Mouse (Mus musculus) gonadal fat pad, adult 2 months (tissue): ENCODE data around the gene Fanci. TPM values are rescaled to one million over a fixed set of nuclear protein-coding genes. Genes with fewer than 3 reads are reported as not detected.
A peak's percentile ranks its signal among the peaks of the same experiment; 100 is the strongest.

ENCODE experiments used
- DNase-seq: peaks from one replicate; pipeline ENCODE4 v3.0.0-alpha.2; 2012; ENCODE audit warnings: low read depth
- polyA plus RNA-seq: library from polyadenylated mRNA; depleted of rRNA; stranded (reverse); fragments of >200 nt; gene quantifications from 2 replicates; pipeline ENCODE4 v1.2.3, GENCODE M21; 2012; rRNA removed

The Fanci gene
- 0.28 and 0.34 TPM in 2 replicates for polyA plus RNA-seq

DNA sequence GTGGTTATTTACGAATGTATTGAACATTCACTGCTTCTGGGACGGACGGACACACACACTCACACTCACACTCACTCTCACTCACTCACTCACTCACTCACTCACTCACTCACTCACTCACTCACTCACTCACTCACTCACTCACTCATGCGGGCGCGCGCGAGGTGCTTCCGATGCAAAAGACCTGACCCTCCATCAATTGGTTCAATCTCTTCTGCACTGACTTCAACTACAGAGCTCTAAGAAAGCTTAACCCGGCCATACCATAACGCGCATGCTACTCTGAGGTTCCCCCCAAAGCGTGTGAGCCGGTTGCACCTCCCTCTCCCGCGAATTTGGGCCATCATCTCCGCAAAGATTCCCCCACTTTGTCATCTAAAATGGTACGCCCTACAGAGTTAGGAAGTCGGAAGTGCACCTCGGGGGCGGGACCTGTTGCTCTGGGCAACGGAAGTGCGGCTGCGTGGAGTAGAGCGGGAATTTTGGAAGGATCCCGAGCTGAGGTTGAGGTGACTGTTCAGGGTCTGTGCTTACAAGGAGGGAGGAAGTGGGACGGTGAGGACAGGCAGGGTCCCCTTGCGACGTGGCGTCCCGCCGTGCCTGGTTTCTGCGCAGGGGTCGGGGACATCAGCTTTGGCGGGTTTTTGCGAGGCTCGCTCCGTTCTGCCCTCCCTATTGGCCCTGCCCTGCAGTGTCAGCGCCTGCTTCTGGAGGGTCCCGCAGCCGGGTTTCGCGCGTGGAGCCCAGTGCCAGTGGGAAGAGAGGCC, at the start of gene Fanci:
Fanci (plus strand) TSS at position 47 of the 767 bp plus-strand sequence.
- peak; percentile 27 for DNase-seq

DNA sequence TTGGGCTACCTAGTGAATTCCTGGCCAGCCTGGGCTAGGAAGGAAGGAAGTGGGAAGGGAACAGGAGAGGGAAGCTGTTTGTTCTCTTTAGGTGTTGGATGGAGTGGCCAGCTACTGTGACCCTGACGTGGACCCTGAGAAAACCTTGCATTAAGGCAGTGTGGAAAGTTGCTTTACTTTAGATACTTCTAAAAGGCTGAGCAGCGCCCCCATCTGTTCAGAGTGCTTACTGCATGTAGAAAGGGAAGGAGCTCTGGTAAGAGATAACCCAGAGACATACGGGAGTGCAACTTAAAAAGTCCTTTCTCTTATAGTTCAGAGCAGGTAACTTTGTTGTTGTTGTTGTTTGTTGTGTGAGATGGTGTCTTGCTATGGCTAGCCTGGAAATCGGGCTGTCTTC, 45.8 kb upstream of the Fanci start:
- no peak for DNase-seq

DNA sequence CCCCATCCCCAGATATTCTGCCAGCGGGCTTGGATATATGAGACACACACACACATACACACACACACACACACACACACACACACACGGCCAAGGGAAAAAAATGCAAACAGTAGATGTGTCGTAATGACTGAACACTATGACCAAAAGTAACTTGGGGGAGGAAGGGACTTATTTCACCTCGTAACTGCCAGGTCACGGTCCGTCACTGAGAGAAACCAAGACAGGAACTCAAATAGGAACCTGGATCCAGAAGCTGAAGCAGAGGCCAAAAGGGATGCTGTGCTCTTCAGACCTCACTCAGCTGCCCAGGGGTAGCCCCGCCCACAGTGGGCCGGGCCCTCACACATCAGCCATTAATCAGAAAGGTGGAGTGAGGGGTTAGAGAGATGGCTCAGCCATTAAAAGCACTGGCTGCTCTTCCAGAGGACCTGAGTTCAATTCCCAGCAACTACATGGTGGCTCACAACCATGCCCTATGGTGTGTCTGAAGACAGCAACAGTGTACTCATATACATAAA, 45.1 kb upstream of the Fanci start:
- DNase-seq = no peak

DNA sequence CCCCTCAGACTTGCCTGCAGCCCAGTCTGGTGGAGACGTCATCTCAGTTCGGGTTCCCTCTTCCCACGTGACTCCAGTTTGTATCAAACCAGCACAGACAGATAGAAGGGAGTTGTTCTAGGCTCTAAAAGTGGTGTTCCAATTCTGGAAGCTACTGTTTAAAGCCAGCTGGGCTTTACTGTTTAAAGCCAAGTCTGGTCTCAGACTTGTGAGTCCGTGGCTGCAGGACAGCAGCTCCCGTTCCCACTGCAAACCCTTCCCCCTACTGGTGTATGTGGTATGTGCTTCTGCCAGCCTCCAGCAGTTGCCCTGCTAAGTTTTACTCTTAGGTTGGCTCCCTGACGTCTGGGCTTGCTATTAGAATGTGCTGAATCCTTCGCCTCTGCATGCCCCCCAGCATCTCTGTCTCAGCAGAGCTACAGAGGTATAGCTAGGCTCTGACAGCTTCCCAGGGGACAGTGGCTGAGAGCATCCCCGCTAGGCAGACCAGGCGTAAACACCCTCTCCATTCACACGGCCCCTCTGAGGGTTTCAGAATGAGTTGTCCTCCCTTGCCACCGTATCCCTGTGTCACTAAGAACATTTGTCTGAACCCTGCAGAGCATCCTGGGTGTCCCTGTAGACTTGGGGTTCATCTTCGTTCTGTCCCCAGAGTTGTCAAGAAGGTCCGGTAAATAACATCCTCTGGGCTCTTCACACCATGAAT, 44.5 kb upstream of the Fanci start:
- no peak for DNase-seq

DNA sequence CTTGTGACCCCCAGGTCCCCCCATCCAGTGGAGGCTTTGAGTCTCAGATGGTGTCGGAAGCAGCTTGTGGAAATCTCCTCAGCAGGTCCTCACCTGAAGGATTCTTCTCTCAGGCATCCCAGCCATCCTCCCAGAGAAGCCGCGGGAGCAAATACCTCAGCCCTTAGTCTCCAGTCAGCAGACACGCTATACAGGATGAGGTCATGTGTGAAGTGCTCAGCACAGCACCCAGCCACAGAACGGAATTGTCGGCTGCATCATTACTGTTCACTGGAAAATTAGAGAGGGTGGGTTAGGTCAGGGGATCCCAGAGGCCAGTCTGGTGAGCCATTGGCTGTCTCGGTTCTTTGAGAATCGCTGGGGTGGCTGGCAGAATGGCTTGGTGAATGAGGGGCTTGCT, 42.9 kb upstream of the Fanci start:
- no peak for DNase-seq

DNA sequence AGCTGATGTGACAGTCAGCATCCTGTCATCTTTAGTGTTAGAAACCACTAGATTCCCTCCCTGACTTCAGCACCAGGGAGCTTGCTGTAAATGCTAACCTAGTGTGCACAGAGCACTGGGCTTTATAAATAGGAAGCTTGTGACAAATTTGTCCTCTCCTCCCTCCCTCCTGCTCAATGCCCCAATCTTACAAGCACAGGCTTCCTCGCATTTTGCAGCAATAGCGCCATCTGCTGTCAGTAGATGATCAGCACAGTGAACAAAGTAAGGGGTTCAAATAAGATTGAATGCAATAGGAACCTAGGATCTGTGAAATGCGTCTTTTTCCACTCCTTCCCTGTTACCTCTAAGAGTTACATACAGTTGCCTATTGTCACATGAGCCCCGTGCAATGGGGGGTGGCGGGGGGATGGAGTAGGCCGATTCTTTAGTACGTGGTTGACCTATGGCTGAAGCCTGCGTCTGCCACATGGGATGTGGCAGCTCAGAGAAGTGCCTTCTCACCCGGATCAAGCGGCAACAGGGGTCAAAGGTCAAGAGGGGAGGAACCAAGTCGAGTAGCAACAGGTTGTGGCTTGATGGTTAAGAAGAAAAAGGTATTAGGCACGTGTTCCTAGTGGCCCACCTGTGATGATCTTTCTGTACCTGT, 41.9 kb upstream of the Fanci start:
- no peak for DNase-seq

DNA sequence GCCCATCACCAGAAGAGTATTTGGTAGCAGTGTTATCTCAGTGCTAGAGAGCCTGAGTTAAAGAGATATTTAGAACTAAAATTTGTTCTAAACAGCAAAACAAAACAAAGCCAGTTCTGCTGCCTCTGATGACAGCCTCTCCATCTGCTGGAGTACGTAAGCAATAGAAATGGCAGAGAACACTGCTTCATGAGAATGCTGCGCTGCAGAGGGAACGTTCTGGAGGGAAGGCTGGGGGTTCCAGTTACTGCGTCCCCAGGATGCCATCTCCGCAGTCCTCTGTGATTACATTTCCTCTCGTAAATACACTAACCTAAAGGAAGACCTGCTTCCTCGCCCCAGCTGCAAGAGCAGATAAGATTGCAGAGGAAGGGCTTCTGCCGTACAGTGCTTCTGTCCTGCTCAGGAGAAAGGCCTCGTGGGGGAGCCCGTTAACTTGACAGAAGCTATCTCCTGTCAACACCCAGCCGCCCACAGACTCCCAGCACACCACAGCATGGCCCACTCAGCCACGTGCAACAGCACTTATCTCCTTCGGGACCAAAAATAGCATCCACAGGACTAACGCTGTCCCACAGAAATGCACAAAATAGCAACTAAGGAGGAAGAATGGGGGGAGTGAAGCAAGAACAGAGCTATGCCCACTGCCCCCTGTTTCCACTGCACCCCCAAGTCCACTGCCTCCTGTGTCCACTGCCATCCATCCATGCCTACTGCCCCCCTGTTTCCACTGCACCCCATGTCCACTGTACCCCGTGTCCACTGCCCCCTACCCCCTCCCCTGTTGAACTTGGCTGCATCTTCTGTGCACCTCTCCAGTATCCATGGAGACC, 33.2 kb upstream of the Fanci start:
- DNase-seq = no peak

DNA sequence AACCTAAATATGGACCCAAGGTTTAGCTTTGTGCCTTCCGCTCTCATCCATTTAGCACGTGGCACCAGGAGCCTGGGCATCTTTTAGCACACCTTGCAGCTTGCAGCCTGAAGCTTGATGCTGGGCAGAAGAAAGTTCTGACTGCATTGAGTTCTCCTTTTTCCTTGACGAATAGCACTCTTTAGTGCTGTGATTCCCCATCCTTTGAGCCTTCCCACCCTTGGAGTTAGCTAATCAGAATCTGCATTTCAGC, 32.6 kb upstream of the Fanci start:
- no peak for DNase-seq

DNA sequence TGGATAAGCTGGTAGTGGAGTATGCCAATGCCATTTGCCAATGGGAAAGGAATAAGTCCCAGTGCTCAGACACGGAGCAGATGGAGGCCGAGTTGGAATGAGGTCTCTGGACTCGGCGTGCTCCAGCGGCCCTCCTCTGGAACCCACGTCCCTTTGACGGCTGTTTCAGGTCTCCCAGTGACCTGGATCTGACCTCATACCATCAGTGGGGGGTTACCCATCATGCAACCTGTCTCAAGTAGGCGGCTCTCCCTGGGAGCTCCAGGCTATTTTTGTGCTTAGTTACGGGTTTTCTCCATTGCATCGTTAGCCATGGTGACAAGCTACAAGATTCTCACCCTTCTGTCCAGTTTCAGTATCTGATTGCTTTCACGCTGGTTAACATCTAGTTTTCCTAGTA, 31.7 kb upstream of the Fanci start:
- DNase-seq = no peak

DNA sequence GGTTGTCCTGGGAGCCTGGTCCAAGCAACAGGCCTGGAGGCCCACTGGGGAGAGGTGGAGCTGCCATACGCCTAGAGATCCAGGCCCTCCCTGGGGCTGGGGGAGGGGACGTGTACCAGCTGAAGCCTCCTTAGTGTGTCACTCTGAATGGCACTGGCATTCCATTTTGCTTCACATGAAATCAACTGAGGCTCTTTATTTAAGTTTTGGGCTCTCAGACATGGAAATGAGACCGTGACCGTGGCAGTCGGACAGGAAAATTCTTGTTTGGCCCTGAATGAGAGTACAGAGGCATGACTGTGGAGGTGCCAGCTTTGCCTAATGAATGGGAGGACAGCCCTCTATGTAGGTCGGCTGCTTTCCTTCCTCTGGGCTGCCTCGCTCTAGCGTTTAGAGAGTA, 29.5 kb upstream of the Fanci start:
- DNase-seq = no peak

DNA sequence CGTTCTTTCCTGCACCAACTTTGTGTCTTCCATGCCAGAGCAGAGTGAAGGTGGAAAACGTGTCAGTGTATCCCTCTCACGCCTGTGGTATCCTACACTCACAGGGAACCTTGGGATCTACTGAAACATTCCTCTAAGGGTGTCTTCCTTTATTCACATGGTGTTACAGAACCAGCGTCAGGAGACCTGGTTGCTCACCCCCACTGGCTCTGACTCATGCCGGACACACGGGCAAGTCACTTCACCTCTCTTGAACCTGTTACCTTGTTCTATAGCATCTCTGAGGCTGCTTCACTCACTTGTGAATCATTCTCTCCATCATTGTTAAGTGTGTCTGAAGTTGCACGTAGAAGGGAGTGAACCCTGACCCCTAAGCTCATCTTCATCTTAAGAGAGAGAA, 28.9 kb upstream of the Fanci start:
- no peak for DNase-seq

DNA sequence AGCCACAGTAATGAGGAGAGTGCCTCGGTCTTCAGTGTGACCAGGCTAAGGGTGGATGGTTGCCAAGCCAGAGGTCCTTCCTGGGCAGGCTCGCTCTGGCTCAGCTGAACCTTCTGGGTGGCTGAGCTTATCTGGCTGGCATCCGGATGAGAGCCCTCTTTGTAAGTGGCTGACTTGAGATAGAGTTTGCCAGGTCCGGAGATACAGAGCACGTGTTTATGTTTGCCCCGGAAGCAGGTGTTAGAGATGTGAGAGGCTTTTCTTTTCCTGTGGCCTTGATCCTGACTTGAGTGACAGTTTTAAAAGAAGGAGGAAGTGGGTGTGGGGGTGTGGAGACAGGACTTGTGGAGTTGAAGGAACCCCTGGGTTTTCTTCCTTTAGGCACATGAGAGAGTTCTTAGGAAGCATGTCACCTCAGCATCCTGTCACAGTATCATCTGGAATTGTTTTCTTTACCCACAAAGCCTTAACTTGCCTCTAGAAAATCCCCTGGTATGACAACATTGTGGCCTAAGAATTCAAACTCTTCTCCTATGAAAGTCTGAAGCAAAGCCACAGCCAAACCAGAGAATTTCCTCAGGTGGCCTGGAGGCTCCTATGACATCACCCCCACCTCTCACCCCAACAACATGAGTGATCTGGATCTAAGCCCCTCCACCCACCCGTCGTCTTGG, 28.2 kb upstream of the Fanci start:
- no peak for DNase-seq

DNA sequence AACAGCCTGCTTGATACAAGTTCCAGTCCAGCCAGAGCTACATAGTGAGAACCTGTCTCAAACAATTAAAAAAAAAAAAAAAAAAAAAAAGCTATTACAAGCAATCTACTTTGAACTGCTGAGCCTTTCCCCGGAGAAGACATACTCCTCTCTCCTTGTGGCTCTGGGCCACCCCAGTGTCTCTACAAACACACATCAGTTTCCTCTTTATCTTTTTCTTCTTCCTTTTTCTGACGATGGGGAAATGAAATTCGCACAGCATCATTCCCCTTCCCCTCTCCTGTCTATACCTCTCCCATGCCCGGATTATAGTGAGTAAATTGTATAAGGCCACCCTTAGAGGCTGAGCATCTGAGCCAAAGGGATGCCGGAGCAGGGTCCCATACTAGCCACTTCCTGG, 23.1 kb upstream of the Fanci start:
- DNase-seq = no peak

DNA sequence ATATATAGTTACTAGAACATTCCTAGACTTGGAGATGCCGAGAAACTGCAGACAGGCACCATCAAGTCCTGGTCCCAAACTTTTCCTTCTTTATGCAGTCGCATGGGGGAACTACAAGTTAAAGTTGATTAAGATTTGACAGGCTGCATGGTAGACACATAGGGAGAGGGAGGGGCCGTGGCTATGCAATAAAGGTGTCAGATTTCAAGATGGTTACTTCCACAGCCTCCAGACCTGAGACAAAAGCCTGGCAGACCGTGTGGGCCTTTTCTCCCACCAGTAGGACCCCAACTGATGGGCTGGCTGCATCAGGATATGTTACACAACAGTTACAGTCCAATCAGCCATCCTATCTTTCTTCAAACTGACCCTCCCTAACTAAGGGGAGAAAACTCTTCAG, 22.3 kb upstream of the Fanci start:
- DNase-seq = no peak

DNA sequence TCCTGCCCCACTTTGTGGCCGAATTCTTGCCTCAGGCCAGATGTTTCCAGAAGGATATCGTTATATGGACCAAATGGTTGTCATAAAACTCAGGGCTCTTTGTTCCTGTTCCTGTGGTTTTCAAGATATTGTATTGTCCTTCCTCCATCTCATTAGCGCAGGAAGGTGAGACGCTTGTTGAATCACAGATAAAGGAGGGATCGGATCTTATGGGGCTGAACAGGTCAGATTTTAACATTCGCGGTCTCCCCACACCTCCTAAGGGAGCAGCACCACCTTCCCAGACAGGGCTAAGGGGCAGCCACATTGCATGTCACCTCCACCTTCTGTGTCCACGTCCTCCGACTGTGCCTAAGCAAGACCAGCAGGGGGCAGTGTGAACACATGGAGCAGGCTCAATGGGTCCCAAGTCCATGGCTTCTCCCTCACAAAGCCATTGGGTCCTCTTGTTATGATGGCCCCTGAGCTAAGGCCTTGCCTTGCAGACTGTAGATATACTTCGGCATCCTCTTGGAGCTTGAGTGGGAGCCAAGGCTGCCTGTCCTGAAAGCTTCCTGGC, 20.3 kb upstream of the Fanci start:
- DNase-seq = no peak

DNA sequence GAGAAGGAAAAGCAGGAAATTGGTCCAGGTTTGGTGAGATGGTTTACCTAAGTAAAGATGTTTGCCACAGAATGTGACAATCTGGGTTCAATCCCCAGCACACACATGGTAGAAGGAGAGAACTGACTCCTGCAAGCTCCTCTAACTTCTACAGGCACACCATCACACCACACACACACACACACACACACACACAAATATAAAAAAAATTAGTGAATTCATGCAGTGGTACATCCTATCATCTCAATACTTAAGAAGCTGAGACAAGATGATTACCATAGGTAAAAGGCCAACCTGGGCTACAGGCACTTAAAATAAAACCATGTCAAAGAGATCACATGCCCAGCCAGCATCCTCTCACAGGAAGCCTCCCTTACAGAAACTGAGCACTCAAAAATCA, 17.7 kb upstream of the Fanci start:
- DNase-seq = no peak

DNA sequence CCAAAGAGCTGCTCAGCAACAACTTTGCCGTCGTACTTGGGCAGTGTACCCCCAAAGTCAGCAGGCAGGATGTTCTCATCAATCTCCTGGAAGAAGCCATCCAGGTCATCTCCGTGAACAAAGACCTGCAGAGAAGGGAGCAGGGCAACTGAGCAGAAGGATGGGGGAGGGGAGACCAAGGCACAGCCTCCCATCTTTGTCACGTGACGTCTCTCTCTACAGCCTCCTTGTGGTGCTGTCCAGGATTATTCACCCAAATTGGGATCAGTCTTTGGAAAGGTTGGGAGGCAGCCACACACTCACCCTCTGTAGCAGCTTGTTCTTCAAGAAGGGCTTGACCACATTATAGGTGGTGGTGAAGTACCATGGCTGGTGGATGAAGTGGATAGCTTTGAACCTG, 16.1 kb upstream of the Fanci start:
- no peak for DNase-seq

DNA sequence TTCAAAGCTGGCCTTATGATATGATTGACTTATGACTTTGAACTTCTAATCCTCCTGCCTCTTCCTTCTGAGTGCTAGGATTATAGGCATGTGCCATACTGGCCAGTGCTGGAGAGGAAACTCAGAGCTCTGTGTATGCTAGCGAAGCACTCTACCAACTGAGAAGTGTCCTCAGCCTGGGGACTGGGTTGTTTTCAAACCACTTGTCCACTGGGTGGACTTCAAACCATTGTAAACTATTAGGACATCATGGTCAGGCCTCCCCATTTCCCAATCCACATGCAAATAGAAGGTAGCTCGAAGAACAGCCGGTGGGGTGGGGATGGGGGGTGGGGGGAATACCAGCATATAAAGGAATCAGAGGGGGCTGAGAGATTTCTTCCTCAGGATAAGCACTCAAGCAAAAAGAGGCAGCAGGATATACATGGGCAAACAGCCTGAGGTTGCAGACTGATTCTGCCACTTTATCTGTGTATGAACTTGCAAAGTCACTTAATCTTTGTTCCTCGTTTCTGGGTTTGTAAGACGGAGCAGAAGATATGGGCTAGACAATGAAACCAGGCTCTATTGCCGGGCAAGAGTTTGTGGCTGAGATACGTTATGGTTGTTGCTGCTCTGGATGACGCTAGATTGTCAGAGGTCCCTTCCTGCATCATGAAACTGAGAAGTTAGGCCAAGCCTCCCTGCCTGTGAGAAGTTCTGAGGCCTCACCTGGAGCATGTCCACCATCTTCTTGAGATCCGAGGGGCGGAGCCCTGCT, 15.0 kb upstream of the Fanci start:
- DNase-seq = no peak

DNA sequence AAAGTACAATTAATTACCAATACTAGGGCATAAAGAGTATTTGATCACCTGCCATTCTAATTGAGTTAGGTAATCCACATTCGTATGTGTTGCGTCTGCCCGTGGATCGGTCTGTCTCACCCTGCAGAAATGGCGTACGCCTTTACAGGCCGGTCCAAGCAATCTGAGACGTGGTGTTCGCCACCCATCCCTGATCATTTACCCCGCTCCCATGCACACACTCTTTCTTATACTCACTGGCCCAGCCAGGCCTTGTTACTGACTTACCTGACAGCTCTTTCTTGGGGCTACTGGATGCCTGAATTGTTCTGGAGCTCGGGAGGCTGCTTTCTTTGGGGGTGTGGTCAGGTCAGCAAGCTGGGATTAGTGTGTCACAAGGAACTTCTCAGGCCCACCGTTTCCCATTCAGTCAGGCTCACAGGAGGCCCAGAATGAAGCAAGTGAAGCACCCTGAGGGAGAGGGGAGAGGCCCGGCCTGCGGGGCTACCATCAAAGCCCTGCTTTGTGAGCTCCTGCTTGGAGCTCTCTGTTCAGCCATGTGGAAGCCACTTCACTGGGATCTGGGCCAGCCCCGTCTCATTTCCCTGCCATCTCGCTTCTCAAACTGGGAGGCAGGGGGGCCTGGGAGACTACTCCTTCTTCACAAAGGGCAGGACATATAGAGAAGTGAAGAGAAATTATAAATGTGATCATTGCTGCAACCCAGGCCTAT, 5.2 kb upstream of the Fanci start, which contains the start of gene Rlbp1:
Rlbp1 (minus strand) TSS at position 627 of the 712 bp plus-strand sequence.
- no peak for DNase-seq

DNA sequence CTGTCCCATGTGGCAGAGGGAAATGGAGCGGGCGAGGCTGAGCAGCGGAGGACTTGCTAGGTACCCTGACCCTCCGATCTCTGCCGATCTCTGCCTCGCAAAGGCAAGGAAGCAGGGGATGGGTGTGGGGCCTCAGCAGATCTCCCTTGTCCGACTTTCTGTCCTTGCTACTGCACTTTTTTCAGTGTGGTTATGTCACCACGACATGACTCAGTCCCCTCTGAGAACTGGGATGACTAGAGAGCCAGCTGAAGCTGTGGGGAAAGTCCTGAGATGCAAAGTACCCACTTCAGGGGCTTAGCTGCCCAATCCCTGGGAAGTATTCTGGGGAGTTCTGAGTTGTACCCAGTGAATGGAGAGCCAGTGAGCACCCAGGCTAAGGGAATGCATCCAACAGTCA, 4.6 kb upstream of the Fanci start:
- DNase-seq = no peak
